Mouse (Mus musculus): Measurements from ENCODE around the gene U2af1l4.

U2af1l4 gene

GRCm38 (mm10) chr7:30552102-30553020 is 10.7 kb upstream of the U2af1l4 start, which contains the start of the genes Hspb6 and Proser3:
Gene Hspb6, plus strand, starts transcription at chr7:30552178.
Gene Proser3, minus strand, starts transcription at chr7:30552299.
- DNase-seq (ENCODE audit: low read depth, low spot score): peak; percentile 99

DNA sequence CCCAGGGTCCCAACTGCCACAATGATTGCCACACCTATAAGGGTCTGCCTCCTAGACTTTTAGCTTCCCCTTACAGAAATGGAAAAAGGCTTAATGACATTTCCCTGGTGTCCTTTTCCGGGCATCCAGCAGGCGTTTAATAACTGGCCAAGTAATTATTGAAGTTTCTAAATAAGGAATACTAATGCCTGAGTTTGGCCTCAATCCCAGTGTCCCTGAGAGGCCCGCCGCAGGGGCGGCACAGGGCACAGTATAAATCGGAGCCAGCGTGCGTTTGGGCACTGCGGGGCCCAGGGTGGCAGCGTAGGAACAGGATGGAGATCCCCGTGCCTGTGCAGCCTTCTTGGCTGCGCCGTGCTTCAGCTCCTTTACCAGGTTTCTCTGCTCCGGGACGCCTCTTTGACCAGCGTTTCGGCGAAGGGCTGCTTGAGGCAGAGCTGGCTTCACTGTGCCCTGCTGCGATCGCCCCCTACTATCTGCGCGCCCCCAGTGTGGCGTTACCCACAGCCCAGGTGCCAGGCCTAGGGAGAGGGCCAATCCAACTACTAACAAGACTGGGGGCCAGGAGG is 10.0 kb upstream of the U2af1l4 start:
- peak; percentile 39 for DNase-seq (ENCODE audit: low read depth, low spot score)

GRCm38 (mm10) chr7:30553810-30554584 is 9.1 kb upstream of the U2af1l4 start:
- DNase-seq (ENCODE audit: low read depth, low spot score): no peak

DNA sequence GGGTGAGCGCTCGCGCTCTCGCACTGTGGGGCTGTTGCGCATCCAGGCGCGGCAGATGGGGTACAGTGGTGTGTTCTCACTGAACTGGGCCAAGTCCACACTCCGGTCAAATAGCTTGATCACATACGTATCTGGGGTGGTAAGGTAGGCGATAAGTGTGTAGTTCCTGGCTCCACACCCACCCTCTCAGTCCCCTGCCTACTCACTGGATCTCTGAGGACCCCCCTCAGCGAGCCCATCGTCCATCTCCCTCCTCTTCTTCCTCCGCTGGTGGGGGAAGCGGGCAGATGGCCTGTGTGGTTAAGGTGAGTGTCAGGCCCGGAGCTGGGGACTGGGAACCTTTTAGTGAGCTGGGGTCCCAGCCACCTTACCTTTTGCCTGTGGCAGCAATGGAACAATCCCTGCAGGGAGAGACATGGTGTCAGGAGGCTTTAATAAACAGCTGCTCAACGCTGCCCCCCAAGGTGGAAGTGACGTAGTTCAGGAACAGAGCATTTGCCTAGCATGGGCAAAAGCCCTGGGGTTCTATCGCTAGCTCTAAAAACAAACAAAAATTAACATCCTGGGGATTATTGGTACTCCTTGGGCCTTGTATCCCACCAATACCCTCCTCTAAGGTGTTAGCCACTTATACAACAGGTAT is 6.1 kb upstream of the U2af1l4 start:
- DNase-seq (ENCODE audit: low read depth, low spot score): peak; percentile 44

DNA sequence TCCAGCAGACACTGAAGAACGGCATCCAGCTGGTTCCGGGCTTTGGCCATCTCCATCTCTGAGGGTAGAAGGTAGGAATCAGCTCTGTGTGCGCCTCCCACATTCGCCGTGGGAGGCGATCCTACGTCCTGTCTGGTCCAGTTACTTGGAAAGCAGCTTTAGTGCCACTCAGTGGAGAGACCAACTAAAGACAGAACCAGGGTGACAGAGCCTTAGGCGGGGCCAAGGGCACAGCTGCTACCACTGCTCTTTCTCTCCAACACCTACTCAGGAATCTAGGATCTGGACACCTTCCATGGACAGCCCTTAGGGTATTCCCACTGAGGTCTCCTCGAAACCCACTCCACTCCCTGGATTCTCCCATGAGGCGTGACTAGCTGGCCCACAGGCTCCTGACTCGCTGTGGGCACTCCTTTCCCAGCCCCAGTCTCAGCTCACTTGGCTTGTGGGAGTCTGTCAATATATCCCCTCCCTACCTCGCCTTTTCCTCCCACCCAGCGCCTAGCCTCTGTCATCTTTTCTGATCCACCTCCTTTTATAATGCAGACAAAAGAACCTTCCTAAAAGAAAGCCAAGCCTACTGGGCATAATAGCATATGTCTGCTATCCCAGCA is 5.1 kb upstream of the U2af1l4 start:
- DNase-seq (ENCODE audit: low read depth, low spot score): no peak

- no peak for DNase-seq (ENCODE audit: low read depth, low spot score)
Observed at GRCm38 (mm10) chr7:30558656-30559442, 4.3 kb upstream of the U2af1l4 start.

DNA sequence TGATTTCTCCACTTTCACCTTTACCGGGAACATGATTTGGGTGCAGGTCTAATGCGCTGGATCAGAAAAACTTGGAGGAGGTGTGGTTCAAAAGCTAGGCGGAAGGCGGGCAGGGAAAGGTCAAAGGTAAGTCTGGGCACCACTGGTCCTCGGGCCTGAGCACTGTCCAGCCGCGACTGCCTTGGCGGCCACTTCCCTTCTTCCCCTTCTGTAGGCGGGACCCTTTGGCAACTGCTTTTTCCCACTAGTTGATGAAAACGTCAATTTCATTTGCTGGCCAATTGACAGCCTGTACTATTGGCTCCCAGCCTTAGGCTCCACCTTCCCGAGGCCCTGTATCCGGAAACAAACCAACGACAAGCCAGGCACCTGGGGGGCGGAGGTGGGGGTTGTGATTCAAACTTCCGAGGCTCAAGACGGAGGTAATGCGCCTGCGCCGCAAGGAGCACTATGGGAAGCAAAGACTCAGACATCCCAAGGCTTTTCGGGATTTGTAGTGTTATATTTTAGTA is 3.6 kb upstream of the U2af1l4 start, which contains the start of gene Lin37:
Gene Lin37 (minus strand): TSS at position 396 of the 512 bp plus-strand sequence.
- peak; percentile 98 for DNase-seq (ENCODE audit: low read depth, low spot score)

DNA sequence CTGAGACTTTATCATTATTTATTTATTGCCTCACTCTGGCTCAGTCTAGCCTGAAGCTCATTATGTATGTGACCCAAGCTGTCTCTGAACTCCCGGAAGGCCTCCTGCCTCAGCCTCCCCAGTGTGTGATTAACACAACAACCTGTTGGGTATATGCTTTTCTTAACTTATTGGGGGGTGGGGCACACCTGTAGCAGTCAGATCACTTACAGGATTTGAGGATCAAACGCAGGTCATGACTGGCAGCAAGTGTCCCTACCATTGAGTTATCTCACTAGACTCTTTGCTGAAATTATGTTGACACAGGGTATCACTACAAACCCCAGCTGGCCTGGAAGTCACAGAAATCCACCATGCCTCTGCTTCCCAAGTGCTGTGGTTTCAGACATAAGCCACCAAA is 2.8 kb upstream of the U2af1l4 start:
- DNase-seq (ENCODE audit: low read depth, low spot score): no peak

GRCm38 (mm10) chr7:30562526-30563116 is 480 bp upstream of the U2af1l4 start:
- DNase-seq (ENCODE audit: low read depth, low spot score): no peak

DNA sequence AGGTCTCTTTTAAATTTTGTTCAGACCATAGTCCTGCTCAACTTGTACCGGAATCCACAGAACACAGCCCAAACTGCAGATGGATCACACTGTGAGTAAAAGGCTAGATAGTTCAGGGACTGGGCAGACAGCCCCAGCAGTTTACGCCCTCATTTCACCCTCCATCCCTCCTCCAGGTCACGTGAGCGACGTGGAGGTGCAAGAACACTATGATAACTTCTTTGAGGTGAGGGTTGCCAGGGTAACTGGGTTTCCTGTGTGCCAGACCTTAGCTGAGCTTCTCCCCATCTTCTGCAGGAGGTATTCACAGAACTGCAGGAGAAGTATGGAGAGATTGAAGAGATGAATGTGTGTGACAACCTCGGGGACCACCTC is 792 bp downstream of the U2af1l4 start:
- DNase-seq (ENCODE audit: low read depth, low spot score): no peak

DNA sequence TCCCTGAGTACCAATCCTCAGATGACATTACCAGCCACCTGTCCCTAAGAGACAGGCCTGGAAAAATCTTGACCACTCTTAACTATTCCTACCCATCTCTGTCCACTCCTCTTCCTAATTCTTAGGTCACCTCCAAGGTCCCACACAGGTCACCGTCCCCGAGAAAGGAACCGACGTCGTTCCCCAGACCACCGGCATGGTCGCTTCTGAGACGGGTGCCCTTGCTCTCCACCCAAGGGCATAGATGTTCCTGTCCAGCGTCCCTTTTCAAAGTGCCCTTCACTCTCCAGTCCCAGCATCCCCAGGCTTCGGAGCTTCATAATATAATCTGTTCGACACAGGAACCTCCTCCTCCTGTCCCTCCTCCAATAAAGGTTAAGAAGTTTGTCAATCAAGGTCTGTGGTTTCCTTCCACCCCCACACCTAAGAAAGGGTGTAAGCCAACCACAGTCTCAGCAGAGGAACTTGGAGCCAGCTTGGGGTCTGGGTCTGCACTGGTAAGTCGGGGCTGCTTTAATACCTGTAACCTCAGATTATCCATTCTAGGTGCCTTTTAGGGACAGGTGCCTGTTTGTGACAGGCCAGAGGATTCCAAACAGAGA is 2.0 kb downstream of the U2af1l4 start, which contains the start of gene Igflr1:
Gene Igflr1 (plus strand): TSS at position 458 of the 602 bp plus-strand sequence.
- DNase-seq (ENCODE audit: low read depth, low spot score): no peak

- DNase-seq (ENCODE audit: low read depth, low spot score): no peak
Observed at GRCm38 (mm10) chr7:30566033-30566432, 2.9 kb downstream of the U2af1l4 start.

- no peak for DNase-seq (ENCODE audit: low read depth, low spot score)
Observed at GRCm38 (mm10) chr7:30567555-30567954, 4.5 kb downstream of the U2af1l4 start.

- DNase-seq (ENCODE audit: low read depth, low spot score): no peak
Observed at GRCm38 (mm10) chr7:30572389-30572788, 9.3 kb downstream of the U2af1l4 start.

- no peak for DNase-seq (ENCODE audit: low read depth, low spot score)
Observed at GRCm38 (mm10) chr7:30572969-30573368, 9.9 kb downstream of the U2af1l4 start.

- no peak for DNase-seq (ENCODE audit: low read depth, low spot score)
Observed at GRCm38 (mm10) chr7:30579950-30580349, 16.8 kb downstream of the U2af1l4 start.

GRCm38 (mm10) chr7:30581547-30581946 is 18.4 kb downstream of the U2af1l4 start:
- no peak for DNase-seq (ENCODE audit: low read depth, low spot score)

DNA sequence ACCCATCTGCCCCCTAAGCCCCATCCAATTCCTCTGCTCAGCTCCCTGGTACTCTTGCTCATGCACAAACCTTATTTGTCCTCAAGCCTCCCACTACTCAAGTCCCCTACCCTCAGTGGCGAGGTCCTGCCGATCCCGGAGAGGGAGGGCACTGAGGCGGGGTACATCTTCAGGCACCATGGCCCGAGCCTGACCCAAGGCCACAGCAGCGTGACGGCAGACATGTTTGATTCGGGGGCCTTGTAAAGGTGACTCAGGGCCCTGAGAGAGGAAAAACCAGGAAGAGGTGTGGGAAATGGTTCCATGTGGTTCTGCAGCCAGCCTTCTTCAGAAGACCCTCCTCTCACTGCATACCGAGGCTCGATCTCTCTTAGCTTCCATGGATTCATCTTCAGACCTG is 21.2 kb downstream of the U2af1l4 start:
- no peak for DNase-seq (ENCODE audit: low read depth, low spot score)

DNA sequence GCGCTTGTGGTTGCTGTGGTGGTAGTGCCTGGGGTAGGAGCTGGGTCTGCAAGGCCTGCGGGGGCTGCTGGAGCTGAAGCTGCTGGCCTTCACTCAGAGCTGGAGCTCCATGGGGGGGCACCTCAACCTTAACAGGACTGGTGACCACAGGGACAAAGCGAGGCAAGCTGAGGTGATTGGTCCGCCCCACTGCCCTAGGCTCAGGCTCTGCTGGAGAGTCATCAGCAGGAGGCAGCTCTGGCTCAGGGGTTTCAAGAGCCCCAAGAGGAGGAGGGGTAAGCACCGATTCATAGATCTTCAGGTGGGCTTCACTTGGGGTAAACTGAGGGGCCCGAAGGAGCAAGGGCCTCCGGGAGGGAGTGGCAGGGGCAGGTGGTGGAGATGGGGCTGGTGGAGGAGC is 22.1 kb downstream of the U2af1l4 start:
- no peak for DNase-seq (ENCODE audit: low read depth, low spot score)
